Mouse (Mus musculus) lung, adult 2 months (tissue): ENCODE data around the gene Zfhx3.

Experiments
- CTCF ChIP-seq: fragments of 200-500 bp; IDR thresholded peaks from 2 replicates; pipeline ENCODE4 v1.5.1; 2011; ENCODE audit warnings: mild to moderate bottlenecking, low read length, control low read depth; ENCODE audit not compliant: insufficient read depth
- POLR2A ChIP-seq: fragments of 200-500 bp; IDR thresholded peaks from 2 replicates; pipeline ENCODE4 v1.6.1; 2011; ENCODE audit warnings: low read depth, mild to moderate bottlenecking, control low read depth, low read length, borderline replicate concordance; ENCODE audit errors: extremely low read depth

DNA sequence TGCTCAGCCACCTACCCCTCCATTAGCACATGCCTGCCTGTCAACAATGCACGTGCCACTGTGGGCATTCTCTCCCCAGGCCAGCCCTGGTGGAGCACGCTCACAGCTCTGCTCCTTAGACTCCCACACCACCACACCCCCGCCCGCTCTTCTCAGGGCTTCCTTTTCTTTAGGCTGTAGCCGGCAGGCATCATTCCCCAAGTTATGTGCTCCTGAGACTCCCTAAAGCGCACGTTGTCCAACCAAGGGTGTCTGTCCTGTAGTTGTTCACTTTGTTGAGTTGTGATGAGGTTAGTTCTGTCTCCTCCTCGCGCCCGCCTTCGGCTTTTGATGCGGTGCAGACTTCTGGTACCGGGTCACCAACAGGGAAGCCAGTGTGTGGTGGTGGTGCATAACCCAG lies 755.1 kb downstream of the Zfhx3 start:
- TF ChIP-seq CTCF, result no peak
- TF ChIP-seq POLR2A, result no peak
